Mouse (Mus musculus): ENCODE data around the gene Gm10961. TPM values are rescaled to one million over a fixed set of nuclear protein-coding genes. Genes with fewer than 3 reads are reported as not detected.

The Gm10961 gene
- polyA plus RNA-seq, 1 experiment: not detected

DNA sequence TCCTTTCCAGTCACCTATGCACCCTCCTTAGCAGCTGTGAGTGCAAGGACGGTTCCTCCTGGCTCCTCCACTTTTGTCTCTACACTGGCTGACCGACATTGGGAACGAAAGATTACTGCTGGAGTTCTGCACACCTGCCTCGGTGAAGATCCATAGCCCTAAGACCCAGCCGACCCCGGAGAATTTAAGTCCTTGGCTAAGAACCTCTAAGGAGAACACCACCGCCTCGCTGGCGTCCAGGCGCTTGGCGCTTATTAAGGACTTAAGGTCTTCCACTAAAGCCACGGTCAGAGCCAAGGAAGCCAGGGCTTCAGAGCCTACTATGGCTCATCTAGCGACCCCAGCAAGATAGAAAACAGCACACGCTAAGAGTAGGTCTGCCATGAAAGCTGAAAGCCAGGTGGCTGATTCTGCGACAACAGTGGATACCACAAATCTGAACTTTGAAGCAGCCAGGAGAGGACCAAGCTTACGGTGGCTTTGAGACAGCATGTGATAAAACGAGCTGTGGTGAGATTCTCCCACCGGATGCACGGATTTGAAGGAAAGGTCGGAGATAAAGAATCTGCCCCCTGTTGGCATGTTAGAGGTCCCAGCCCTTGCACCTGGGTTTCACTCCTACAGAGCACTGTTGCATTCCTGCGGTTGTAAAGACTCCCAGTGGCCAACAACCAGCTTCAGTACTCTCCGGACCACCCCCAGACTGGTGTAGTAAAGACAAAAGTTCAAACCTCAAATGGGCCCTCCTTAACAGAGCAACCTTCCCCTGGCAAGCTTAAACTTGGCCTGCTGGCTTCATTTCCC lies 33.3 kb upstream of the Gm10961 start:
- no peak overlapping the region for H3ac ChIP-seq (ENCODE audit: control insufficient read depth, insufficient read length)
- H3K4me2 ChIP-seq (ENCODE audit: low read depth): no peak overlapping the region
- TF ChIP-seq E2F4 (IDR thresholded peaks at IDR 0.05; ENCODE audit: insufficient read depth) (no peak), SRF (IDR thresholded peaks at IDR 0.05; ENCODE audit: control insufficient read depth, insufficient read length, low read depth) (no peak), REST (IDR thresholded peaks at IDR 0.05; ENCODE audit: insufficient read depth, insufficient read length) (no peak), POLR2A (IDR thresholded peaks at IDR 0.05; ENCODE audit: insufficient read length, low read depth) (no peak), TCF12 (IDR thresholded peaks at IDR 0.05; ENCODE audit: insufficient read depth, poor library complexity, severe bottlenecking) (no peak), MYOD1 (IDR thresholded peaks at IDR 0.05; ENCODE audit: control insufficient read depth in 1 of 3, insufficient read length in 2 of 3, low read depth in 2 of 3) (no peak)
- H3K4me3 ChIP-seq: no peak overlapping the region
- no peaks in the 10 kb centered on the region for H3K36me3 ChIP-seq (ENCODE audit: control insufficient read depth, insufficient read depth)
- H3K27me3 ChIP-seq (ENCODE audit: control insufficient read depth, insufficient read depth, insufficient read length): peaks cover 87% of the 10 kb centered on the region
- H3K79me2 ChIP-seq (ENCODE audit: control insufficient read depth, insufficient read depth): no peaks in the 10 kb centered on the region

GRCm38 (mm10) chr3:107600127-107600526 lies 31.0 kb upstream of the Gm10961 start:
- no peak overlapping the region for H3K4me2 ChIP-seq (ENCODE audit: low read depth)
- H3K36me3 ChIP-seq (ENCODE audit: control insufficient read depth, insufficient read depth): no peaks in the 10 kb centered on the region
- no peaks in the 10 kb centered on the region for H3K79me2 ChIP-seq (ENCODE audit: control insufficient read depth, insufficient read depth)
- H3ac ChIP-seq (ENCODE audit: control insufficient read depth, insufficient read length): no peak overlapping the region
- TF ChIP-seq POLR2AphosphoS2 (IDR thresholded peaks at IDR 0.05; ENCODE audit: insufficient read length, low read depth): no peak
- no peak for TF ChIP-seq TCF3 (IDR thresholded peaks at IDR 0.05; ENCODE audit: insufficient read length, low read depth)
- TF ChIP-seq POLR2A (IDR thresholded peaks at IDR 0.05; ENCODE audit: insufficient read length, low read depth): no peak
- TF ChIP-seq MAX (IDR thresholded peaks at IDR 0.05; ENCODE audit: low read depth): no peak
- TF ChIP-seq TCF12 (IDR thresholded peaks at IDR 0.05; ENCODE audit: insufficient read depth, poor library complexity, severe bottlenecking): no peak
- TF ChIP-seq E2F4 (IDR thresholded peaks at IDR 0.05; ENCODE audit: insufficient read depth): no peak
- TF ChIP-seq SRF (IDR thresholded peaks at IDR 0.05; ENCODE audit: control insufficient read depth, insufficient read length, low read depth): no peak
- TF ChIP-seq CEBPB (IDR thresholded peaks at IDR 0.05; ENCODE audit: insufficient read depth, poor library complexity, severe bottlenecking): no peak
- no peak for TF ChIP-seq MYOG (IDR thresholded peaks at IDR 0.05; ENCODE audit: control insufficient read depth in 1 of 3, insufficient read depth in 1 of 3, insufficient read length in 2 of 3, low read depth in 2 of 3)
- no peak for TF ChIP-seq USF1 (IDR thresholded peaks at IDR 0.05; ENCODE audit: low read depth)
- no peak for TF ChIP-seq MYOD1 (IDR thresholded peaks at IDR 0.05; ENCODE audit: control insufficient read depth in 1 of 3, insufficient read length in 2 of 3, low read depth in 2 of 3)
- TF ChIP-seq REST (IDR thresholded peaks at IDR 0.05; ENCODE audit: insufficient read depth, insufficient read length): no peak
- H3K4me3 ChIP-seq: no peak overlapping the region
- H3K27me3 ChIP-seq (ENCODE audit: control insufficient read depth, insufficient read depth, insufficient read length): peaks cover 82% of the 10 kb centered on the region

DNA sequence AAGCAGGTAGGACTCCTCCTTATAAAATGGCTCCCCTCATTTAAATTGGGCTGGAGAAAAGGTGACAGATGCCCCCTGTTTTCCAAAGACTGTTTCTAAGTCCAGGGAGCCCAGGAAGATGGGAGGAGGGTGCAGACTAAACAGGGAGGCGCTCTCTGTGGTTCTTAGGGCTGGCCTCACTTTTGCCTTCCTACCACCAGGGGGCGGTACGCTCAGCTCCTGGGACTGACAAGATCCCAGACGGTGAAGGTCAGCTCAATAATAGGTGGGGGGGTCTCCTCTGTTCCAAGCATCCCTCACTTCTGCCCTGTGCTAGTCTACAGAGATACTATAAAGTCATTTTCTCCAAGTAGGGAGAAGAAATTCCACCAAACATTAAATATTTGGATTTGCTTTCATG lies 25.8 kb upstream of the Gm10961 start:
- Histone ChIP-seq H3K4me2 (ENCODE audit: low read depth) (no peak overlapping the region), H3K4me3 (no peak overlapping the region), H3K27me3 (ENCODE audit: control insufficient read depth, insufficient read depth, insufficient read length) (peaks cover 34% of the 10 kb centered on the region), H3K79me2 (ENCODE audit: control insufficient read depth, insufficient read depth) (no peaks in the 10 kb centered on the region), H3K36me3 (ENCODE audit: control insufficient read depth, insufficient read depth) (no peaks in the 10 kb centered on the region), H3ac (ENCODE audit: control insufficient read depth, insufficient read length) (no peak overlapping the region)
- TF ChIP-seq POLR2AphosphoS2 (IDR thresholded peaks at IDR 0.05; ENCODE audit: insufficient read length, low read depth): no peak
- no peak for TF ChIP-seq MAX (IDR thresholded peaks at IDR 0.05; ENCODE audit: low read depth)
- no peak for TF ChIP-seq REST (IDR thresholded peaks at IDR 0.05; ENCODE audit: insufficient read depth, insufficient read length)
- no peak for TF ChIP-seq SRF (IDR thresholded peaks at IDR 0.05; ENCODE audit: control insufficient read depth, insufficient read length, low read depth)
- no peak for TF ChIP-seq E2F4 (IDR thresholded peaks at IDR 0.05; ENCODE audit: insufficient read depth)

- H3K27me3 ChIP-seq (ENCODE audit: control insufficient read depth, insufficient read depth, insufficient read length): peaks cover 18% of the 10 kb centered on the region
- no peak overlapping the region for H3ac ChIP-seq (ENCODE audit: control insufficient read depth, insufficient read length)
- peaks cover 1% of the 10 kb centered on the region for H3K36me3 ChIP-seq (ENCODE audit: control insufficient read depth, insufficient read depth)
- H3K4me2 ChIP-seq (ENCODE audit: low read depth): no peak overlapping the region
- no peak for TF ChIP-seq POLR2AphosphoS2 (IDR thresholded peaks at IDR 0.05; ENCODE audit: insufficient read length, low read depth)
- no peak for TF ChIP-seq CEBPB (IDR thresholded peaks at IDR 0.05; ENCODE audit: insufficient read depth, poor library complexity, severe bottlenecking)
- TF ChIP-seq SRF (IDR thresholded peaks at IDR 0.05; ENCODE audit: control insufficient read depth, insufficient read length, low read depth): no peak
- no peak for TF ChIP-seq USF1 (IDR thresholded peaks at IDR 0.05; ENCODE audit: low read depth)
- TF ChIP-seq REST (IDR thresholded peaks at IDR 0.05; ENCODE audit: insufficient read depth, insufficient read length): no peak
- no peak for TF ChIP-seq MYOG (IDR thresholded peaks at IDR 0.05; ENCODE audit: control insufficient read depth in 1 of 3, insufficient read depth in 1 of 3, insufficient read length in 2 of 3, low read depth in 2 of 3)
- no peak for TF ChIP-seq POLR2A (IDR thresholded peaks at IDR 0.05; ENCODE audit: insufficient read length, low read depth)
- no peak for TF ChIP-seq TCF3 (IDR thresholded peaks at IDR 0.05; ENCODE audit: insufficient read length, low read depth)
- no peak for TF ChIP-seq TCF12 (IDR thresholded peaks at IDR 0.05; ENCODE audit: insufficient read depth, poor library complexity, severe bottlenecking)
- no peak for TF ChIP-seq E2F4 (IDR thresholded peaks at IDR 0.05; ENCODE audit: insufficient read depth)
- no peak for TF ChIP-seq MAX (IDR thresholded peaks at IDR 0.05; ENCODE audit: low read depth)
- no peak for TF ChIP-seq MYOD1 (IDR thresholded peaks at IDR 0.05; ENCODE audit: control insufficient read depth in 1 of 3, insufficient read length in 2 of 3, low read depth in 2 of 3)
- no peaks in the 10 kb centered on the region for H3K79me2 ChIP-seq (ENCODE audit: control insufficient read depth, insufficient read depth)
- H3K4me3 ChIP-seq: no peak overlapping the region
Observed at GRCm38 (mm10) chr3:107607221-107607620, 23.9 kb upstream of the Gm10961 start.

DNA sequence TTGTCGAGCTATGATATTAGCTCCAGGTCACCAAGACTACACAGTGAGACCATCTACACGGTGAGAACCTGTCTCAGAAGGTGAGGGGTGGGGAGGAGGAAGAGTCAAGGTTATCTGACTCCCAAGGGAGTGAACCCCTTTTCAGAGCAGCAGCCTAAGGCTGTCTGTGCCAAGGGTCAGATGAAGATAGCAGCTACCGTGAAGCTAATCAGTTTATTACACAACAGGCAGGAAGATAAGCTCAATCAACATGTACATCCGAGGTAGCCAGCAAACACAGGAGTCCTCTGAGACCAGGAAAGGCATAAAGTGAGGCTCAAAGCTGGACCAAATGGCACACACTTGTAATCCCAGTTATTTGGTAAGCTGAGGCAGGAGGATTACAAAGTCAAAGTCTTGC lies 22.3 kb upstream of the Gm10961 start:
- H3K4me2 ChIP-seq (ENCODE audit: low read depth): no peak overlapping the region
- no peak for TF ChIP-seq CEBPB (IDR thresholded peaks at IDR 0.05; ENCODE audit: insufficient read depth, poor library complexity, severe bottlenecking)
- no peak for TF ChIP-seq POLR2A (IDR thresholded peaks at IDR 0.05; ENCODE audit: insufficient read length, low read depth)
- no peak for TF ChIP-seq SRF (IDR thresholded peaks at IDR 0.05; ENCODE audit: control insufficient read depth, insufficient read length, low read depth)
- no peak for TF ChIP-seq E2F4 (IDR thresholded peaks at IDR 0.05; ENCODE audit: insufficient read depth)
- TF ChIP-seq REST (IDR thresholded peaks at IDR 0.05; ENCODE audit: insufficient read depth, insufficient read length): no peak
- TF ChIP-seq POLR2AphosphoS2 (IDR thresholded peaks at IDR 0.05; ENCODE audit: insufficient read length, low read depth): no peak
- TF ChIP-seq USF1 (IDR thresholded peaks at IDR 0.05; ENCODE audit: low read depth): no peak
- TF ChIP-seq MAX (IDR thresholded peaks at IDR 0.05; ENCODE audit: low read depth): no peak
- TF ChIP-seq MYOD1 (IDR thresholded peaks at IDR 0.05; ENCODE audit: control insufficient read depth in 1 of 3, insufficient read length in 2 of 3, low read depth in 2 of 3): no peak
- no peak for TF ChIP-seq MYOG (IDR thresholded peaks at IDR 0.05; ENCODE audit: control insufficient read depth in 1 of 3, insufficient read depth in 1 of 3, insufficient read length in 2 of 3, low read depth in 2 of 3)
- no peak for TF ChIP-seq TCF12 (IDR thresholded peaks at IDR 0.05; ENCODE audit: insufficient read depth, poor library complexity, severe bottlenecking)
- no peak for TF ChIP-seq TCF3 (IDR thresholded peaks at IDR 0.05; ENCODE audit: insufficient read length, low read depth)
- no peaks in the 10 kb centered on the region for H3K79me2 ChIP-seq (ENCODE audit: control insufficient read depth, insufficient read depth)
- no peak overlapping the region for H3K4me3 ChIP-seq
- H3K27me3 ChIP-seq (ENCODE audit: control insufficient read depth, insufficient read depth, insufficient read length): peaks cover 7% of the 10 kb centered on the region
- peaks cover 16% of the 10 kb centered on the region for H3K36me3 ChIP-seq (ENCODE audit: control insufficient read depth, insufficient read depth)
- H3ac ChIP-seq (ENCODE audit: control insufficient read depth, insufficient read length): no peak overlapping the region

All from myocyte (in vitro differentiated cells).